Mouse (Mus musculus) liver, postnatal 0 days (tissue): ENCODE results near the gene Fam228a.

Experiments
- CTCF ChIP-seq: sonication (generic); IDR thresholded peaks from 2 replicates; pipeline ENCODE4 v1.5.1; 2016; ENCODE audit warnings: antibody characterized with exemption, low read depth
- EP300 ChIP-seq: IDR thresholded peaks from 2 replicates; pipeline ENCODE4 v1.6.1; 2016; ENCODE audit warnings: antibody characterized with exemption, low read depth, mild to moderate bottlenecking

DNA sequence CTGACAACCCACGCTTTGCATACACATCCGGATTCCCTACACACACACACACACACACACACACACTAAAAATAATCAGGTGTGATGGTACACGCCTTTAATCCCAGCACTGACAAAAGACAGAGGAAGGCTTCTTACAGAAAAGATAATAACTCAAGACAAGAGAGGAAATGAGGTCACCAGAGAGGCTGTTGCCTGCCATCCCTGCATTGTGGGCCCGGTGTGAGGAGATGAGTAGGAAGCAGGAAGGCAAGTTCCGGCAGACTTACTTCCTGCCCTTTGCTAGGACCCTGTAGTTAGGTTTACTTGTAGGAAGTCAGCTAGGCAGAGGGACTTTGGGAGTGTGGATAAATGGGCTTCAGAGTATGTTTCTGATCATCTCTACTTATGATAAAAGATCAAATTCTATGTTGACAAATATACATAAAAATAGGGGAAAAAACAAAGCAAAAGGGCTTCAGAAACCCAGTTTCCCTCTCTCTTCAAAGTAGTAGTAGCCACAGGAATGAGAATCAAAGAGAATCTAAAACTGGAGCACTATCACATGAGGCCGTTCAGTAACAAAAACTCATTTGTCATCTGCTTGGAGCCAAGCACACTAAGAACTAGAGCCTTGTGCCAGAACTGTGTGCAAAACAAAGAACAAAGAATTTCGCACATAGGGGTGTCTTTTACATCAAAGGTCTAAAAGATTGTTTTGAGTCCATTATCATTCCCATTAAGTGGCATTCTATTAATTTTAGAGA lies 73.1 kb downstream of the Fam228a start:
- TF ChIP-seq CTCF (no peak), EP300 (no peak)
